Mouse (Mus musculus) bone marrow, adult 2 months (tissue): ENCODE data around the gene Tub.

ENCODE experiments used
- CTCF ChIP-seq: fragments of 200-500 bp; IDR thresholded peaks from 2 replicates; pipeline ENCODE4 v1.5.1; 2011; ENCODE audit warnings: low read length, control low read depth; ENCODE audit not compliant: control insufficient read depth, insufficient read depth
- POLR2A ChIP-seq: fragments of 200-500 bp; IDR thresholded peaks from 2 replicates; pipeline ENCODE4 v1.6.1; 2011; ENCODE audit warnings: low read depth, mild to moderate bottlenecking, control low read depth, low read length, borderline replicate concordance; ENCODE audit not compliant: control insufficient read depth

DNA sequence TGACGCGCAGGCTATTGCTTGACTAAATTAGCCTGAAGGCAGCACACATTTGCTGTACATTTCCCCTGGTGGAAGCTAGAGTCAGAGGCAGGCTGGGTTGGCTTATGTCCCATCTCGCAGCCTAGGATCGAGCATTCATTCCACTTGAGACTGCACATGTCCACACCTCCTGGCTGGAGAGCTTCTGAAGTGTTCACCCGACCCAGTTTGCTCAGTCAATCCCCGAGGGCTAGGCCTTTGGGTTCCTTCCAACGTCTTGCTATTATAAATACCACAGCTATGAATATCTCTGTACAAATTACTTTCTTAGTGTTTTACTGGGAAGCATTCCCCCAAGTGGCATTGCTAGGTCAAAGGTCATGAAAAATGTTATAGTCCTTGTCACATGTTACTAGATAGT, 43.1 kb downstream of the Tub start:
- TF ChIP-seq POLR2A (no peak), CTCF (no peak)
